Mouse (Mus musculus): ENCODE results near the gene Slc43a2. TPM values are rescaled to one million over a fixed set of nuclear protein-coding genes. Genes with fewer than 3 reads are reported as not detected.
A peak's percentile ranks its signal among the peaks of the same experiment; 100 is the strongest.

Gene Slc43a2
- polyA plus RNA-seq, 2 experiments from 2014 or later = 17.3 to 27.2 TPM

GRCm38 (mm10) chr11:75530325-75530724 is 1.2 kb upstream of the Slc43a2 start:
- ATAC-seq = peak; percentile 27

- ATAC-seq = no peak
Observed at GRCm38 (mm10) chr11:75530845-75531373, 585 bp upstream of the Slc43a2 start.

- peak; percentile 46 for ATAC-seq
Observed at GRCm38 (mm10) chr11:75532340-75533277, 1.1 kb downstream of the Slc43a2 start.

DNA sequence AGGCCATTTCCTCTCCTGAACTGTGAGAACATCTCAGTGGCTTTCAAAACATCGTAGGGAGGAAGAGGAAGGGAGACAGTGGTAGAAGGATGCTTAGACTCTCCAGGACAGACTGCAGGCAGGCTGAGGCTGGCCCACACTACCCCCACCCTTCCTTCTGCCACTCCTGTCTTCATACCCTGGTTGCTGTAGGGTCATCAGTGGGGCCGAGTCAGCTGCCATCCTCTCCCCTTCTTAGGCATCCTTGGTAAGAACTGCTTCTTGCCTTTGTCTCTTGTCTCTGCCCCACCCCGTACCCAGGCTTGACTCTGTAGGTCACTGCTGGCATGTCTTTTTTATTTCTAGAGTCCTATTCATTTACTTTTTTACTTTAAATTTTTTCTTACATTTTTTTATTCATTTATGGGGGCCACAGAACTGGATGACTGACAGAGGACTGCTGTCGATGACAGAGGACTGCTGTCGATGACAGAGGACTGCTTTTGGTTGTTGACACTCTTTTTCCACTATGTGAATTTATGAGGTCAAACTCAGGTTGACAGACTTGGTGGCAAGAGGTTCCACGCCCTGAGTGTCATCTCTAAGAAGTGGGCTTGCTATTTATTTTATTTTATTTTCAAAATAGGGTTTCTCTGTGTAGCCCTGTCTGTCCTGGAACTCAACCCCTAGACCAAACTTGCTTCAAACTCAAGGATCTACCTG is 2.0 kb downstream of the Slc43a2 start:
- ATAC-seq = peak; percentile 12

- no peak for ATAC-seq
Observed at GRCm38 (mm10) chr11:75534286-75535033, 3.0 kb downstream of the Slc43a2 start.

DNA sequence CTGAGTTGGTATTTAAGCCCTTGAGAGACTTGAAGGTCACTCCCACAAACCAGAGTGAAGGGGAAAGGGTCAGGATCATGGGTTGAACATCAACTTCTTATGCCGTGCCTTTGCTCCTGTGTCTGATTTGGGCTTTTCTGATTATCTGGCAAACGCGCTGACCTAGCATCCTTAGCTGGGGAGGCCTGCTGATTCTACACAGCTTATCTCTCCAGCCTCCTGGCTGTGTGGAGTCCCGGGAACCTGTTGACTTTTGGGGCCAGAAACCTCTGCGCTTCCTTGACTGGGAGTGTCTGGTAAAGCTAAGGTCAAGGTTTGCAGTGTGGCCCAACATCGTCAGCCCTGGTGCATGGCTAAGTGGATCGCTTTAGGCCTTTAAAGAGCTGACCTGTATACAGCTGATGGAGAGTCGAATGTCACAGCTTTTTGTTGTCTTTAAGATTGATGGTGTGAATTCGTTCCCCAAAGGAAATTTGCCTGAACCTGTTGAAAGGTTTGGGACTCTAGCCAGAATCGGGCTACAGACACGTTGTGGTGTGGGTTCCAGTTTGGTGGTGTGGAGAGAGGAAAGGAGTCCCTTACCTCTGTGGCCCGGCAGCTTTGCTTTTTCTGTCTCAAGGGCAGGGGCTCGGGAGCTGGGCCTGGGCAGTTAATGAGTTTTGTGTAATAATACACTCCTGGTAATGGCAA is 3.8 kb downstream of the Slc43a2 start:
- ATAC-seq = no peak

GRCm38 (mm10) chr11:75536255-75537024 is 4.9 kb downstream of the Slc43a2 start:
- ATAC-seq = no peak

- no peak for ATAC-seq
Observed at GRCm38 (mm10) chr11:75537025-75537414, 5.5 kb downstream of the Slc43a2 start.

DNA sequence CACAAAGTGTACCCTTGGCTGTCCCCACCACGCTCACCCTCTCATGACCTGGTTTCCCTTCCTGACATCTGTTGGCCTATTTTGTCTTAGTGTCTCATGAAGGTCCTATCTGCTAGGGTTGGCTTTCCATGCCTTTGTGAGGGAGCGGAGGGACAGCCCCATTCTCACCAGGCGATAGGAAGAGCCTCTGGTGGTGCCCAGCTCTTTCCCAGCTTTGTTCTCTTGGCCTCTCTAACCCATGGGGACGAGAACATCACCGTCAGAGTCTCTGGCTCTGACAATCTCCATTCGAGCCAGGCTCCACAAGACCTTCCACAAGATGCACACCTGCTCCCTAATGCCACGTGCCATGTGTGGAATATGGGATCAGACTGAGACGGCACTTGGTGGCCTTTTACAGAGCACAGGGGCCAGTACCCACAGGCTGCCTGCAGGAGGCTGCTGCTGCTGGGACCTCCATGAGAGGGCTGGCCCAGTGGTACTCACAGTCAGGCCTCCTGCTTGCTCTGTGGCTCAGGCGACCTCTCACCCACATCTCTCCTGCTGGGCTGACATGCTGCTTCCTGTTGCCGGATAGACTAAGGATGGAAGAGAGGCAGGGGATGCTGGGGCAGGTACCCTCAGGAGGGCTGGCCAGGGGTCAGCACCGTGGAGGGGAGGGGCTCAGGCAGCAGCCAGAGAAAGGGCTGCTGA is 6.1 kb downstream of the Slc43a2 start:
- peak; percentile 30 for ATAC-seq

GRCm38 (mm10) chr11:75538184-75538969 is 6.9 kb downstream of the Slc43a2 start:
- ATAC-seq = peak; percentile 11

- peak; percentile 82 for ATAC-seq
Observed at GRCm38 (mm10) chr11:75538970-75539299, 7.4 kb downstream of the Slc43a2 start.

DNA sequence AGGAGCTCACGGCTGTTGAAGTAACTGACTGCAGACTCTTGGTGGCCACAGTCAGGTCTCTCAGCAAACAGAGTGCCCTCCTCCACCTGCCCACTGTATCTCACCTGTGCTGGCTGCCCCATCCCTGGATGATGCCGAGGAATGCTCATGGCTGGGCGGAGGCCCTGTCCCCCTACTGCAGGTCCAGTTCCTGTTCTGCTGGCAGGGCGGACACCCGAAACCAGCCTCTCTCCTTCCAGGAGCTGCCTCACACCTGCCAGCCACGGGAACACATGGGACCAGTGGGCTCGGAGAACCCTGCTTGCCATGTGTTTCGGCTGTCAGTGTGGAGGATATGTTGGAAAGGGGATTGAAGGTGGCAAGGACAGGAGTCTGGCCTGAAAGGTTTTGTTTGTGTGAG is 8.7 kb downstream of the Slc43a2 start:
- ATAC-seq = no peak

- peak; percentile 32 for ATAC-seq
Observed at GRCm38 (mm10) chr11:75540710-75541581, 9.5 kb downstream of the Slc43a2 start.

- no peak for ATAC-seq
Observed at GRCm38 (mm10) chr11:75544713-75545112, 13.2 kb downstream of the Slc43a2 start.

- no peak for ATAC-seq
Observed at GRCm38 (mm10) chr11:75546057-75546456, 14.6 kb downstream of the Slc43a2 start.

- no peak for ATAC-seq
Observed at GRCm38 (mm10) chr11:75549658-75550111, 18.2 kb downstream of the Slc43a2 start.

DNA sequence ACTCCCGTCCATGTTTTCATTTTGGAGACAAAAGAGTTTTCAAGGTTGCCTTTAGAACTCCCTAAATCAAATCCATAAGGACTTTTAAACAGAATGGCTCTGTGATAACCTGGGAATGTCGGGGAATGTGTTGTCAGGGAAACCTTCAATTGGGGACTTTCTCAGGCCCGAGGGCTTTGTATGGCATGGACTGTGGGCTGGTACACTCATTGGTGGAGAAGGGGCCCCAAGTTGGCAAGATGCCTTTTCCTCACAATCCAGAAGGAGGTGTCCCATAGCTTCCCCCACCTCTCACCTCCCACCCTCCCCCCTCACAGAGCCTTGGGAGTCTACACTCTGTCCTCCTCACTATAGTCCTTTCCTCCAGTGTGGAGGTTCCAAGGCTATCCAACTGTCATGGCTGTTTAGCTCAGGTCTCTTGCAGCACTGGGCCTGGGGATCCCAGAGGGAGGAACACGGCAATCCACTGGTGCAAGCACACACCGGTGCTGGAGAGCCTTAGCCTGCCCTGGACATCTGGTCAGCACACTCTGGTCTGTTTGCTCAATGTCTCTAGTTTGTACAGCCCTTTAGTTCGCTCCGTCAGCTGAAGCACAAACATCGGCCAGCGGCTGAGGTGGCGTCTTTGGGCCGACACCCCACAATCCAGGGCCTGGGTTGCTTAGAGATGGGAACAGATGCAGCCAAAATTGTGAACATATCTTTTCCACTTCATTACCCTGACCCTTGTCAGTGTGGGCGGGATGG is 18.9 kb downstream of the Slc43a2 start:
- no peak for ATAC-seq

DNA sequence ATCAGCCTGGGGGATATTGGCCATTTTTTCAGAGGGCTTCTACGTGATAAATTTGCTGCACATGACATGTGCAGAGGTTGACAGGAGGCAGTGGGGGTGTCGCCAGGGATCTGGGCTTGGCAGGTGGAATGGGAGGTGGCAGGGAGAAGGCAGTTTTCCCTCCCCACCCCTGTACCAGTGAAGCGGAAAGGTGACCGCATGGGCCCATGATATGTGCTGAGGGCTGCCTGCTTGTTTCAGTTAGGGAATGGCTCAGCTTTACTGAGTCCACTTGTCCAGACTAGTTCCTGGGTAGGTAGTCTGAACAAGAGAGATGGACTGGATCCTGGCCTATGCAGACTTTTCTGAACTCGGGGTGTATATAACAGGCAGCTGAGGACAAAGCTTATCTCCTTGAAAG is 19.8 kb downstream of the Slc43a2 start:
- ATAC-seq = no peak
